Mouse (Mus musculus) thymus, adult 2 months (tissue): ENCODE measurements around the gene Etv3.

ENCODE experiments used
- CTCF ChIP-seq: fragments of 200-500 bp; IDR thresholded peaks from 2 replicates; pipeline ENCODE4 v1.5.1; 2012; ENCODE audit warnings: mild to moderate bottlenecking, control low read depth, low read length, moderate library complexity, borderline replicate concordance; ENCODE audit not compliant: control insufficient read depth, poor library complexity, insufficient read depth; ENCODE audit errors: extremely low read depth
- POLR2A ChIP-seq: fragments of 200-500 bp; IDR thresholded peaks from 2 replicates; pipeline ENCODE4 v1.6.1; 2012; ENCODE audit warnings: mild to moderate bottlenecking, low read length, control low read depth, moderate library complexity; ENCODE audit not compliant: control insufficient read depth, poor library complexity, insufficient read depth; ENCODE audit errors: extremely low read depth

DNA sequence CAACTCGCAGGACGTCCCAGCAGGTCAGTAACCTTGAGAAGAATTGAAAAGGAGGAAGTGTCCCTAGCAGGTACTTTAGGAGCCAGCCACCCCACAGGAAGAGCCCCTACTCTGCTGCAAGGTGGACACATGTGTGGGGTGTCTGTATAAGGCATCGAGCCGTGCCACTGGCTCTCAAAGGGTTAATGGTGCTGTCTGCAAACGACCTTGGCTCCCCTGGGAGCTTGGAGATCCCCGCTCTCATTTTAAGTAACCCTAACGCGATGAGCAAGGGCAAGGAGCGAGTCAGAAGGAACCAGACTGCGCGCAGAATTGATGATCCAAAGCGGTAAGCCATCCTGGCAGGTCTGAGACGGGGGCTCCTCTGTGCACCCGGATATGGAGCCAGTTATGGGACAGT, 24.7 kb downstream of the Etv3 start:
- no peak for TF ChIP-seq POLR2A
- TF ChIP-seq CTCF, result no peak
